Mouse (Mus musculus) stomach, postnatal 0 days (tissue): ENCODE measurements around the gene Mdga1. TPM values are rescaled to one million over a fixed set of nuclear protein-coding genes. Genes with fewer than 3 reads are reported as not detected.
A peak's percentile ranks its signal among the peaks of the same experiment; 100 is the strongest.

Source experiments
- ATAC-seq: fragments of 200-750 bp; cut with Nextera tagmentation; 2 replicates; pipeline ENCODE4 v1.8.0; 2017; ENCODE audit not compliant: low FRiP score, low TSS enrichment
- DNase-seq: peaks from one replicate; pipeline ENCODE4 v3.0.0-alpha.2; 2016; ENCODE audit warnings: low spot score
- H3K27ac ChIP-seq: fragments of 300-500 bp; sonication (generic); replicated peaks from 2 replicates; pipeline ENCODE4 v1.5.1; 2014; ENCODE audit warnings: mild to moderate bottlenecking, control low read depth
- H3K27me3 ChIP-seq: fragments of 300-500 bp; sonication (generic); 2 replicates; pipeline ENCODE4 v1.6.1; 2014; ENCODE audit warnings: low read length; ENCODE audit not compliant: control insufficient read depth, insufficient read depth
- H3K36me3 ChIP-seq: fragments of 300-500 bp; sonication (generic); 2 replicates; pipeline ENCODE4 v1.6.1; 2014; ENCODE audit warnings: low read length, mixed read lengths; ENCODE audit not compliant: control insufficient read depth, insufficient read depth
- H3K4me1 ChIP-seq: fragments of 300-500 bp; sonication (generic); replicated peaks from 2 replicates; pipeline ENCODE4 v1.6.1; 2014; ENCODE audit warnings: antibody characterized with exemption; ENCODE audit not compliant: control insufficient read depth, insufficient read depth
- H3K4me2 ChIP-seq: fragments of 300-500 bp; sonication (generic); replicated peaks from 2 replicates; pipeline ENCODE4 v1.6.1; 2014; ENCODE audit warnings: low read depth, mild to moderate bottlenecking, control low read depth, moderate library complexity
- H3K4me3 ChIP-seq: fragments of 300-500 bp; sonication (generic); 2 replicates; pipeline ENCODE4 v1.5.1; 2014; ENCODE audit warnings: low read depth, low read length, control low read depth
- H3K9ac ChIP-seq: fragments of 300-500 bp; sonication (generic); 2 replicates; pipeline ENCODE4 v1.6.1; 2014; ENCODE audit warnings: mild to moderate bottlenecking, low read length, control low read depth, mixed read lengths
- H3K9me3 ChIP-seq: fragments of 300-500 bp; sonication (generic); 2 replicates; pipeline ENCODE4 v1.6.1; 2016; ENCODE audit warnings: low read length; ENCODE audit not compliant: control insufficient read depth
- CTCF ChIP-seq: IDR thresholded peaks from 2 replicates; pipeline ENCODE4 v1.5.1; 2016; ENCODE audit warnings: antibody characterized with exemption, low read depth, mild to moderate bottlenecking, moderate library complexity
- EP300 ChIP-seq: optimal IDR thresholded peaks from 2 replicates; pipeline ENCODE3; 2016; ENCODE audit warnings: antibody characterized with exemption
- WGBS: fragments of 180-500 bp; shearing (Covaris S2); extraction: QIAGEN DNeasy Blood & Tissue Kit; methylation state at CpG from one replicate; pipeline ENCODE4 v1.1.7; 2014; 5-methylcytosine and 5-hydroxymethylcytosine counted together
- polyA plus RNA-seq: library from polyadenylated mRNA; unstranded; fragments of >200 nt; fragmentation: Nextera tagmentation; extraction: Ambion mirVana; gene quantifications from 2 replicates; pipeline ENCODE4 v1.2.1, GENCODE M21; 2015

Mdga1 gene
- polyA plus RNA-seq, 1 experiment from 2014 or later, result 2.1 TPM

GRCm38 (mm10) chr17:29796086-29796485 lies 173.8 kb downstream of the Mdga1 start:
- no peaks in the 10 kb centered on the region for H3K27me3 ChIP-seq
- DNase-seq (peak; percentile 84), ATAC-seq (no peak)
- H3K27ac ChIP-seq, result no peak overlapping the region
- no peak overlapping the region for H3K9ac ChIP-seq
- H3K4me1 ChIP-seq, result no peaks in the 10 kb centered on the region
- no peak overlapping the region for H3K4me3 ChIP-seq
- TF ChIP-seq CTCF (peak; percentile 82), EP300 (no peak)
- no peaks in the 10 kb centered on the region for H3K9me3 ChIP-seq
- 13% methylated on average over 7 of the region's 7 CpGs for WGBS
- H3K4me2 ChIP-seq, result no peak overlapping the region
- no peaks in the 10 kb centered on the region for H3K36me3 ChIP-seq

GRCm38 (mm10) chr17:29795050-29795770 lies 174.7 kb downstream of the Mdga1 start:
- TF ChIP-seq EP300, result no peak
- no peak for TF ChIP-seq CTCF
- H3K27me3 ChIP-seq, result no peaks in the 10 kb centered on the region
- no peak overlapping the region for H3K9ac ChIP-seq
- H3K9me3 ChIP-seq, result no peaks in the 10 kb centered on the region
- DNase-seq, result no peak
- H3K4me1 ChIP-seq, result no peaks in the 10 kb centered on the region
- H3K4me2 ChIP-seq, result peak overlapping the region; percentile 34
- no peaks in the 10 kb centered on the region for H3K36me3 ChIP-seq
- WGBS, result 10% methylated on average over 21 of the region's 23 CpGs
- ATAC-seq, result no peak
- H3K27ac ChIP-seq, result no peak overlapping the region
- H3K4me3 ChIP-seq, result no peak overlapping the region

- no peak overlapping the region for H3K27ac ChIP-seq
- 72% methylated on average over 9 of the region's 9 CpGs for WGBS
- ATAC-seq, result no peak
Observed at GRCm38 (mm10) chr17:29791531-29792050, 178.3 kb downstream of the Mdga1 start.

GRCm38 (mm10) chr17:29790231-29790740 lies 179.6 kb downstream of the Mdga1 start:
- H3K27me3 ChIP-seq, result no peaks in the 10 kb centered on the region
- H3K36me3 ChIP-seq, result no peaks in the 10 kb centered on the region
- ATAC-seq, result no peak
- H3K4me1 ChIP-seq, result no peaks in the 10 kb centered on the region
- H3K27ac ChIP-seq, result no peak overlapping the region
- H3K9ac ChIP-seq, result no peak overlapping the region
- WGBS, result 68% methylated on average over 12 of the region's 12 CpGs
- no peak overlapping the region for H3K4me2 ChIP-seq
- no peak for DNase-seq
- no peak for TF ChIP-seq CTCF
- no peak for TF ChIP-seq EP300
- no peak overlapping the region for H3K4me3 ChIP-seq
- H3K9me3 ChIP-seq, result no peaks in the 10 kb centered on the region

More at GRCm38 (mm10) chr17:29791531-29792050, 178.3 kb downstream of the Mdga1 start:
- no peaks in the 10 kb centered on the region for H3K27me3 ChIP-seq
- H3K9me3 ChIP-seq, result no peaks in the 10 kb centered on the region
- no peak overlapping the region for H3K9ac ChIP-seq
- no peaks in the 10 kb centered on the region for H3K36me3 ChIP-seq
- H3K4me2 ChIP-seq, result no peak overlapping the region
- DNase-seq, result no peak
- TF ChIP-seq CTCF (no peak), EP300 (no peak)
- no peaks in the 10 kb centered on the region for H3K4me1 ChIP-seq
- H3K4me3 ChIP-seq, result no peak overlapping the region

GRCm38 (mm10) chr17:29789715-29790114 lies 180.2 kb downstream of the Mdga1 start:
- H3K9ac ChIP-seq, result no peak overlapping the region
- 67% methylated on average over 9 of the region's 9 CpGs for WGBS
- H3K4me2 ChIP-seq, result no peak overlapping the region

GRCm38 (mm10) chr17:29788573-29788972 lies 181.3 kb downstream of the Mdga1 start:
- no peak overlapping the region for H3K27ac ChIP-seq
- H3K4me2 ChIP-seq, result no peak overlapping the region
- TF ChIP-seq CTCF (no peak), EP300 (no peak)
- WGBS, result 82% methylated on average over 10 of the region's 10 CpGs
- H3K9me3 ChIP-seq, result no peaks in the 10 kb centered on the region
- H3K4me3 ChIP-seq, result no peak overlapping the region
- H3K27me3 ChIP-seq, result no peaks in the 10 kb centered on the region
- H3K4me1 ChIP-seq, result no peaks in the 10 kb centered on the region
- ATAC-seq, result no peak
- no peaks in the 10 kb centered on the region for H3K36me3 ChIP-seq
- no peak overlapping the region for H3K9ac ChIP-seq
- DNase-seq, result no peak

More at GRCm38 (mm10) chr17:29789715-29790114, 180.2 kb downstream of the Mdga1 start:
- H3K27me3 ChIP-seq, result no peaks in the 10 kb centered on the region
- DNase-seq (no peak), ATAC-seq (no peak)
- no peaks in the 10 kb centered on the region for H3K4me1 ChIP-seq
- no peak overlapping the region for H3K4me3 ChIP-seq
- no peaks in the 10 kb centered on the region for H3K36me3 ChIP-seq
- H3K27ac ChIP-seq, result no peak overlapping the region
- TF ChIP-seq CTCF (peak; percentile 63), EP300 (no peak)
- H3K9me3 ChIP-seq, result no peaks in the 10 kb centered on the region
